Mouse (Mus musculus): Measurements from ENCODE around the gene Tcp10a. TPM values are rescaled to one million over a fixed set of nuclear protein-coding genes. Genes with fewer than 3 reads are reported as not detected.
A peak's percentile ranks its signal among the peaks of the same experiment; 100 is the strongest.
"Not testable (repeated sequence)": the region's sequence is repeated elsewhere in the genome, so short reads cannot be mapped to it uniquely, and the experiment has no call there.

Tcp10a gene
- polyA plus RNA-seq, 1 experiment from 2014 or later, result not detected

DNA sequence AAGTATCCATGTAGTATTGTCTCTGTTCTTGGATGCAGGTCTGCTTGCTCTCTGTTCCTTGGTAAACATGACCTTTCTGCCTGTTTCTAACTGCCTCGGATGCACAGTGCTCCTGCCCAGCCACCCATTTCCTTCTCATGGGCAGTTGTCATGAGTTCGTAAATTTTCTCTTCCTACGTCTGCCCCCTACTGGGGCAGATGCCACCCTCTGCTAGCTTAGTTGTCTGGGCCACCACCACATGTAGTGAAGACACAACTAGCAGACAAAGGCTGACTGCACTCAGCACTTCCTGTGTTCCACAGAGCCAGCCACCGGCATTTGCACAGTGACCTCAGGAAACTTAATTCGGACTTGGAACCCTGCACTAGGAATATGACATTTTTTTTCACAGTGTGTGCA, 8.3 kb downstream of the Tcp10a start:
- not testable (repeated sequence) for ATAC-seq (ENCODE audit: low FRiP score); H3K27ac ChIP-seq; H3K4me2 ChIP-seq (replicated peaks); H3K4me1 ChIP-seq; H3K36me3 ChIP-seq; H3K9ac ChIP-seq; H3K9me3 ChIP-seq (replicated peaks); H3K4me3 ChIP-seq; H3K27me3 ChIP-seq
- 80% methylated on average over 2 of the region's 5 CpGs for WGBS

DNA sequence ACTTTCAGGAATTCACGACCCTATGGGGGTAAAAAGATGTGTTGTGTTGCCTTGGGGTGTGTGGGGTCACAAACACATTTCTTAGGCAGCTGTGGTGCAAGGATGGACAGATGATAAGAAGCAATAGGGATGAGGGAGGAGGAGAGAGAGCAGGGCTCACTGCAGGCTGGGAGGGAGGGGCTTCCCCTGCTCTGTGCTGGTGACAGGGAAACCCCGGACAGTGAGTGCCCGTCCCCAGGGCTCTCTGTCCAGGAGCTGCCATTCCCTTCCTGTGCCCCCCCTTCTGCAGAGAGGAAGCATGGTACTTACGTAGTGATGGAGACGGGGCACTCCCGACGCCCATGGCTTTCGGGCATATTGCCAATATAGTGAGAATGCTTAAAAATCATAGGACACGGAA, 12.9 kb downstream of the Tcp10a start:
- 88% methylated on average over 7 of the region's 9 CpGs for WGBS

DNA sequence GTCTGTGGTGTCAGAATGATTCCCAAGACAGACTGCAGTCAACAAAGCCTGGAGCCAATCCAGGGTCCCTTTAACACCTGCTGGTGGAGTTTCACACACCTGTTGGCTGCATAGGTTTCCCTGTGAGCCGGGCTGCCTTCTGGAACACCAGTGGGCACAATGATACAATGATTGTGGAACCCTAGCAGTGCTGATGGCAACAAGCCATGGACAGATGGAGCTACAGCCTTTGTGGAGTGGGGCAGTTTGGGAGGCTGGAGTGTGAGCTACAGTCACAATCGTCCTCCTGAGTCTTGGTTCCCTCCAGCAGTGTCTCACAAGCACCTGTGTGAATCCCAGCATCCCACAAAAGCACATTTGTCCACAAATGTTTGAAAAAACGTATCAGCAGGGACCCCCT, 24.3 kb downstream of the Tcp10a start:
- H3K9ac ChIP-seq; H3K27ac ChIP-seq; ATAC-seq (ENCODE audit: low FRiP score); H3K9me3 ChIP-seq (replicated peaks); H3K36me3 ChIP-seq; H3K4me2 ChIP-seq (replicated peaks); H3K27me3 ChIP-seq; H3K4me3 ChIP-seq; H3K4me1 ChIP-seq: not testable (repeated sequence)
- WGBS, result 60% methylated on average over 2 of the region's 3 CpGs

More for the DNA sequence above, 12.9 kb downstream of the Tcp10a start:
- H3K27ac ChIP-seq; H3K27me3 ChIP-seq; H3K4me1 ChIP-seq; H3K9ac ChIP-seq; H3K4me2 ChIP-seq (replicated peaks); H3K4me3 ChIP-seq; H3K9me3 ChIP-seq (replicated peaks); H3K36me3 ChIP-seq: not testable (repeated sequence)
- ATAC-seq (ENCODE audit: low FRiP score), result 0 out of 2 replicates have a peak, but pooled peaks have one; percentile 22

DNA sequence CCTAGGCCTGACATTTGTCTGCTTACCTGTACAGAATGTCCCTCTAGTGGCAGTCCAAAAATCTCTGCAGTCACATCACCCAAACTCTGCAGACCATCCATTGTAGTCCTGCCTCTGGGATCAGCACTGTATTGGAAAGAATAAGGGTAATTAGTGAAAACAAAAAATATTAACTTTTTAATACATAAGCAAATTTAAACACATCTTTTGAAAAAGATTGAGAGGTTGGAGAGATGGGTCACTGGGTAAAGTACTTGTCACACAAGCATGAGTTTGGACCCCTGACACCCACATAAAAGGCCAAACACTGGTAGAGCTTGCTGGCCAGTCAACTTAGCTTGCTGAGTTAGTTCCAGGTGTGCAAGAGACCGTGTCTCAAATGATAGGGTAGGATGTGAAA, 28.1 kb downstream of the Tcp10a start, which contains the start of gene Ttll2:
Ttll2 (minus strand) TSS at position 101 of the 400 bp plus-strand sequence.
- not testable (repeated sequence) for H3K4me1 ChIP-seq; H3K9me3 ChIP-seq (replicated peaks); H3K4me3 ChIP-seq; H3K36me3 ChIP-seq; H3K27ac ChIP-seq; H3K9ac ChIP-seq; H3K27me3 ChIP-seq; H3K4me2 ChIP-seq (replicated peaks); ATAC-seq (ENCODE audit: low FRiP score)
- WGBS, result 85% methylated on average over 1 of the region's 1 CpGs

DNA sequence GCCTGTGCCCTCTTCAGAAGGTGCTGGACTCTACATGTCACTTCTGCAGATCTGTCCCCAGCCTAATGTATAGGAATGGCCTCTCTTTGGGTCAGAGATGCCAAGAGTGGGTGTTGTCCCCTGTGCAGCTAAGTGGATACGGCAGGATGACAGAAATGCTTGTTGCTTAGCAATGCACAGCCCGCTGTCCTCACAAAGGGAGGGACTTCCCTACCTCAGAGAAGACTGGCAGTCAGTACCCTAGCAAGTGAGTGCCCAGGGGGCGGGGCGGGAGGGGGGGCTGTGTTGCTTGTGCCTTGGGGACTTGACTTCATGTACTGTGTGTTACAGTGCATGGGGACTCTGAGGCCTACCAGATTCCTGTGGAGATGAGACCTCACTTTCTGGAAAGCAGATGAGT, 35.4 kb downstream of the Tcp10a start:
- H3K9ac ChIP-seq; H3K27ac ChIP-seq; ATAC-seq (ENCODE audit: low FRiP score); H3K36me3 ChIP-seq; H3K4me1 ChIP-seq; H3K27me3 ChIP-seq; H3K4me2 ChIP-seq (replicated peaks); H3K4me3 ChIP-seq; H3K9me3 ChIP-seq (replicated peaks): not testable (repeated sequence)
- 74% methylated on average over 4 of the region's 4 CpGs for WGBS

- not testable (repeated sequence) for ATAC-seq (ENCODE audit: low FRiP score); H3K36me3 ChIP-seq
- WGBS, result 88% methylated on average over 9 of the region's 9 CpGs
These were observed 36.5 kb downstream of the Tcp10a start for GRCm38 (mm10) chr17:7360749-7361465.

DNA sequence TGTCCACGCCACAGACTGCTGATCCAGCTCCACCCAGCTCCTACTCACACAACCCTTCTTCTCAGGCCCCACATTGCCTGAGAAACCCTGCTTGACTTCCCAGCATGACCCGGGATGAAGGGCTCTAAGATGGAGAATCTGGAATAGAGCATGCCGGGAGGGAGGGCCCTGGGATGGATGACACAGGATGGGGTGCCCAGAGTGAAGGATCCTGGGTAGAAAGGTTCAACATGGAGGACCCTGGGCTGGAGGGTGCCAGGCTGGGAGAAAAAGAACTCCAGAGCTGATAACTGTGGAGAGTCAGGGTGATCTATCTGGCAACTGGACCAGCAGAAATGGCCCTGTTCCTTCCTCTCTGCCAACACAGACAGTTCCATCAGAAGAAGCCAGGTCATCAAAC, 41.2 kb downstream of the Tcp10a start:
- not testable (repeated sequence) for H3K4me3 ChIP-seq; ATAC-seq (ENCODE audit: low FRiP score); H3K27ac ChIP-seq; H3K27me3 ChIP-seq; H3K4me2 ChIP-seq (replicated peaks); H3K36me3 ChIP-seq; H3K4me1 ChIP-seq; H3K9ac ChIP-seq; H3K9me3 ChIP-seq (replicated peaks)
- WGBS, result no CpG with 5 or more reads among the region's 3 CpGs

More at GRCm38 (mm10) chr17:7360749-7361465, 36.5 kb downstream of the Tcp10a start:
- not testable (repeated sequence) for H3K27me3 ChIP-seq; H3K4me1 ChIP-seq; H3K4me3 ChIP-seq; H3K9me3 ChIP-seq (replicated peaks); H3K4me2 ChIP-seq (replicated peaks); H3K9ac ChIP-seq; H3K27ac ChIP-seq

DNA sequence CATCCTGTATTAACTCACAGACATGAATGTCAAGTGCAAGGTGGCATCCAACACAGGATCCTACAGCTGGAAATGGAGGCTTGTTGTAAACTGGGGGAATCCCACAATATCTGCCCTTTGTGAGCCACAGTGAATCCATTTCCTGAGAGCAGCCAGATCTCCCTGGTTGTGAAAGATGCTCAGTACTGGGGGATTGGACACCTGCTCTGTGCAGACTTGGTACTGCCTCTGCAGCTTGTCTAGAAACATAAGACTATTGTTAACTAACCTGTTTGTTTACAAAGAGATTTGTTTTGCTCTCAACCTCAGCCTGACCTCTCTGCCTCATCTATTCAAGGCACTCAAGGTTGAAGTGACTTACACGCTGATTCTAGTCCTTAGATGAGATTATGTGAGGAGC, 41.8 kb downstream of the Tcp10a start:
- not testable (repeated sequence) for H3K4me2 ChIP-seq (replicated peaks); H3K36me3 ChIP-seq; H3K9me3 ChIP-seq (replicated peaks); H3K4me3 ChIP-seq; H3K27me3 ChIP-seq; H3K27ac ChIP-seq; H3K4me1 ChIP-seq; ATAC-seq (ENCODE audit: low FRiP score); H3K9ac ChIP-seq
- 38% methylated on average over 1 of the region's 1 CpGs for WGBS

- not testable (repeated sequence) for H3K36me3 ChIP-seq; H3K27me3 ChIP-seq; H3K4me3 ChIP-seq; H3K4me2 ChIP-seq (replicated peaks); H3K27ac ChIP-seq; H3K9me3 ChIP-seq (replicated peaks); H3K9ac ChIP-seq; H3K4me1 ChIP-seq
- peak; percentile 78 for ATAC-seq (ENCODE audit: low FRiP score)
- WGBS, result 38% methylated on average over 5 of the region's 7 CpGs
These were observed 42.4 kb downstream of the Tcp10a start for GRCm38 (mm10) chr17:7366676-7367374.

DNA sequence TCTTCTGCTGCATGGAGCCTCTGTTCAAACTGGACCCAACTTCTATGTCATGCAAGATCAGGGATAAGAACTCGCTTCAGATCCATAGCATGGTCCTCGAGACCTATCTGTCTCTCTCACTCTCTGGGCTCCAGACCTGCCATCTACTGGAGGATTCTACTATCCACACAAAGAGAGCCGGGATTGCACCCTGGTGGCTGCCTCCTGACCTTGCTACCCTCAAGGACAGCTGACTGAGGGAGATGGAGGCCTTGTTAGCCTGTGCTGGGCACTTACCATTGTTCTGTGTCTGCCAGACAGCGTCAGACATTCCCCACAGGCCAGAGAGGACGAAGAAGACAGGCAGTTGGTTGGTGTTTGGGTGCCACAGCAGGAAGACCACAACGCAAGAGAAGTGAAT, 45.0 kb downstream of the Tcp10a start:
- H3K27me3 ChIP-seq; H3K27ac ChIP-seq; ATAC-seq (ENCODE audit: low FRiP score); H3K9ac ChIP-seq; H3K4me1 ChIP-seq; H3K36me3 ChIP-seq; H3K4me2 ChIP-seq (replicated peaks); H3K9me3 ChIP-seq (replicated peaks); H3K4me3 ChIP-seq: not testable (repeated sequence)
- WGBS, result 72% methylated on average over 6 of the region's 6 CpGs

GRCm38 (mm10) chr17:7371879-7372278, 47.4 kb downstream of the Tcp10a start, which contains the start of gene Gm49630:
Gene Gm49630 (minus strand): TSS chr17:7371979.
- not testable (repeated sequence) for H3K27ac ChIP-seq; H3K9me3 ChIP-seq (replicated peaks); H3K4me2 ChIP-seq (replicated peaks); H3K4me1 ChIP-seq; H3K4me3 ChIP-seq; ATAC-seq (ENCODE audit: low FRiP score); H3K9ac ChIP-seq; H3K36me3 ChIP-seq; H3K27me3 ChIP-seq
- WGBS, result 100% methylated on average over 1 of the region's 5 CpGs

DNA sequence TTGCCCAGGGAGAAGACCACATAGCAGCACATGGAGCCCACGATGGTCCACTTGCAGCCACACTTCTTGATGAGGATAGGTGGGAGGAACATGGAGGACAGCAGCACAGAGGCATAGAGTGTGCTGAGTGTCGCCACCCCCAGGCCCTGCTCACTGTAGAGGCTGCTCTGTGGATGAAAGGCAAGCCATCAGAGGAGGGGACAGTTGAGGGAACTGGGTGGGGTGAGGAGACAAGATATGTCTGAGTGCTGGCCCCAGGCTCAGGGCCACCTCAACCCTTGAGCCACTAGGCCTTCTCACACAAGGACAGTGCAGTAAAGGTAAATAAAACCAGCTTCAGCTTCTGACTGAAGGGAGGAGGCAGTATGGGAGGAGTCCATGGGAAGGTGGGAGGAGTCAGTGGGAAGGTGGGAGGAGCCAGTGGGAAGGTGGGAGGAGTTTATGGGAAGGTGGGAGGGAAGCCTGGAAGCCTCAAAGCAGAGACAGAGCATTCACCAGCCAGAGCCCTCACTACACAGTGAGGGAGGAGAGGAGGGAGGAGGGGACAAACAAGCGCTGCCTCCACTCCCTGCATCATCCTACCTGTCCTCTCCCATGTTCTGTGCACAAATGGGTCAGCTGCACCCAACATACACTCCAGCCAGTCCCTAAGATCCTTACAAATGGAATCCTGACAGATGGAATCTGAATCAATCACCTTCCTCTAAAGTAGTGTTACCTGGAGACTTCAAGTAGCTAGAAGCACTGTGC, 52.7 kb downstream of the Tcp10a start:
- ATAC-seq (ENCODE audit: low FRiP score), result peak; percentile 54

More for the DNA sequence above, 52.7 kb downstream of the Tcp10a start:
- H3K27me3 ChIP-seq; H3K4me1 ChIP-seq; H3K4me2 ChIP-seq (replicated peaks); H3K27ac ChIP-seq; H3K9ac ChIP-seq; H3K4me3 ChIP-seq; H3K36me3 ChIP-seq; H3K9me3 ChIP-seq (replicated peaks): not testable (repeated sequence)
- 63% methylated on average over 1 of the region's 3 CpGs for WGBS
